Mouse (Mus musculus): Measurements from ENCODE around the gene P2ry2.
A peak's percentile ranks its signal among the peaks of the same experiment; 100 is the strongest.

The P2ry2 gene

GRCm38 (mm10) chr7:100984452-100985395, 27.9 kb downstream of the P2ry2 start:
- DNase-seq (ENCODE audit: low read depth, low spot score), result peak; percentile 68

- no peak for DNase-seq (ENCODE audit: low read depth, low spot score)
Measured at GRCm38 (mm10) chr7:100979175-100979574, 33.5 kb downstream of the P2ry2 start.

GRCm38 (mm10) chr7:100978171-100978570, 34.5 kb downstream of the P2ry2 start:
- no peak for DNase-seq (ENCODE audit: low read depth, low spot score)

GRCm38 (mm10) chr7:100974135-100974903, 38.3 kb downstream of the P2ry2 start, which contains the start of gene P2ry6:
TSS of gene P2ry6 (minus strand) at chr7:100974649.
- no peak for DNase-seq (ENCODE audit: low read depth, low spot score)

GRCm38 (mm10) chr7:100972875-100973274, 39.8 kb downstream of the P2ry2 start:
- no peak for DNase-seq (ENCODE audit: low read depth, low spot score)

GRCm38 (mm10) chr7:100968874-100969659, 43.6 kb downstream of the P2ry2 start:
- DNase-seq (ENCODE audit: low read depth, low spot score), result no peak

GRCm38 (mm10) chr7:100968376-100968775, 44.3 kb downstream of the P2ry2 start:
- no peak for DNase-seq (ENCODE audit: low read depth, low spot score)

- DNase-seq (ENCODE audit: low read depth, low spot score), result no peak
Measured at GRCm38 (mm10) chr7:100967850-100968249, 44.8 kb downstream of the P2ry2 start.

- no peak for DNase-seq (ENCODE audit: low read depth, low spot score)
Measured at GRCm38 (mm10) chr7:100966014-100966413, 46.7 kb downstream of the P2ry2 start.

- DNase-seq (ENCODE audit: low read depth, low spot score), result peak; percentile 59
Measured at GRCm38 (mm10) chr7:100965079-100965478, 47.6 kb downstream of the P2ry2 start.

GRCm38 (mm10) chr7:100964242-100964641, 48.4 kb downstream of the P2ry2 start:
- no peak for DNase-seq (ENCODE audit: low read depth, low spot score)

GRCm38 (mm10) chr7:100963381-100963780, 49.3 kb downstream of the P2ry2 start:
- DNase-seq (ENCODE audit: low read depth, low spot score), result no peak

GRCm38 (mm10) chr7:100961146-100961545, 51.5 kb downstream of the P2ry2 start:
- no peak for DNase-seq (ENCODE audit: low read depth, low spot score)

GRCm38 (mm10) chr7:100960462-100960861, 52.2 kb downstream of the P2ry2 start:
- no peak for DNase-seq (ENCODE audit: low read depth, low spot score)

GRCm38 (mm10) chr7:100958426-100958825, 54.2 kb downstream of the P2ry2 start:
- DNase-seq (ENCODE audit: low read depth, low spot score), result peak; percentile 31

GRCm38 (mm10) chr7:100952686-100953085, 60.0 kb downstream of the P2ry2 start:
- no peak for DNase-seq (ENCODE audit: low read depth, low spot score)

GRCm38 (mm10) chr7:100951903-100952302, 60.8 kb downstream of the P2ry2 start:
- no peak for DNase-seq (ENCODE audit: low read depth, low spot score)

GRCm38 (mm10) chr7:100950481-100951010, 62.1 kb downstream of the P2ry2 start:
- no peak for DNase-seq (ENCODE audit: low read depth, low spot score)

- DNase-seq (ENCODE audit: low read depth, low spot score), result no peak
Measured at GRCm38 (mm10) chr7:100950031-100950430, 62.6 kb downstream of the P2ry2 start.
